Mouse (Mus musculus) embryo, embryonic 10 days (tissue): ENCODE results near the gene Actr5.

Experiments used
- DNase-seq: peaks from one replicate; pipeline ENCODE4 v3.0.0-alpha.2; 2015; ENCODE audit warnings: low spot score

Actr5 gene

GRCm38 (mm10) chr2:158667022-158667670 is 42.5 kb downstream of the Actr5 start:
- DNase-seq = peak; percentile 75

GRCm38 (mm10) chr2:158667671-158668432 is 43.2 kb downstream of the Actr5 start:
- peak; percentile 46 for DNase-seq

GRCm38 (mm10) chr2:158668433-158669010 is 43.8 kb downstream of the Actr5 start:
- DNase-seq = no peak

- no peak for DNase-seq
These were observed 44.8 kb downstream of the Actr5 start for GRCm38 (mm10) chr2:158669199-158670195.

- peak; percentile 78 for DNase-seq
These were observed 45.9 kb downstream of the Actr5 start for GRCm38 (mm10) chr2:158670571-158670970.

- peak; percentile 47 for DNase-seq
These were observed 48.1 kb downstream of the Actr5 start for GRCm38 (mm10) chr2:158672829-158673228.

- DNase-seq = peak; percentile 18
These were observed 48.8 kb downstream of the Actr5 start for GRCm38 (mm10) chr2:158673493-158673892.

- no peak for DNase-seq
These were observed 49.4 kb downstream of the Actr5 start for GRCm38 (mm10) chr2:158674131-158674530.

GRCm38 (mm10) chr2:158674759-158675158 is 50.1 kb downstream of the Actr5 start:
- no peak for DNase-seq

- DNase-seq = no peak
These were observed 50.5 kb downstream of the Actr5 start for GRCm38 (mm10) chr2:158675161-158675560.

- no peak for DNase-seq
These were observed 51.3 kb downstream of the Actr5 start for GRCm38 (mm10) chr2:158675907-158676533.

- no peak for DNase-seq
These were observed 53.3 kb downstream of the Actr5 start for GRCm38 (mm10) chr2:158677946-158678345.

GRCm38 (mm10) chr2:158679091-158679490 is 54.4 kb downstream of the Actr5 start:
- no peak for DNase-seq

- DNase-seq = peak; percentile 17
These were observed 55.7 kb downstream of the Actr5 start for GRCm38 (mm10) chr2:158680357-158680889.

GRCm38 (mm10) chr2:158681714-158682113 is 57.0 kb downstream of the Actr5 start:
- no peak for DNase-seq

GRCm38 (mm10) chr2:158682344-158683037 is 57.8 kb downstream of the Actr5 start:
- DNase-seq = peak; percentile 27

- peak; percentile 18 for DNase-seq
These were observed 58.3 kb downstream of the Actr5 start for GRCm38 (mm10) chr2:158683038-158683413.

- DNase-seq = no peak
These were observed 59.7 kb downstream of the Actr5 start for GRCm38 (mm10) chr2:158684247-158684843.

GRCm38 (mm10) chr2:158684910-158685309 is 60.2 kb downstream of the Actr5 start:
- no peak for DNase-seq

GRCm38 (mm10) chr2:158686394-158686793 is 61.7 kb downstream of the Actr5 start:
- DNase-seq = no peak
